Mouse (Mus musculus) kidney, adult 2 months (tissue): Measurements from ENCODE around the gene Rab11fip5. TPM values are rescaled to one million over a fixed set of nuclear protein-coding genes. Genes with fewer than 3 reads are reported as not detected.

Experiments used
- DNase-seq: peaks from one replicate; pipeline ENCODE4 v3.0.0; 2021
- H3K27ac ChIP-seq: fragments of 200-500 bp; 2 replicates; pipeline ENCODE4 v1.5.1; 2012; ENCODE audit warnings: low read depth, low read length, control low read depth, inconsistent platforms; ENCODE audit not compliant: insufficient read depth
- H3K27me3 ChIP-seq: fragments of 200-500 bp; replicated peaks from 2 replicates; pipeline ENCODE4 v1.6.1; 2012; ENCODE audit warnings: mild to moderate bottlenecking, moderate library complexity, low read length, inconsistent platforms; ENCODE audit not compliant: control insufficient read depth, insufficient read depth
- H3K36me3 ChIP-seq: fragments of 200-500 bp; 2 replicates; pipeline ENCODE4 v1.6.1; 2012; ENCODE audit warnings: mild to moderate bottlenecking, moderate library complexity, low read length, inconsistent platforms; ENCODE audit not compliant: control insufficient read depth, insufficient read depth
- H3K4me1 ChIP-seq: fragments of 200-500 bp; 2 replicates; pipeline ENCODE4 v1.6.1; 2011; ENCODE audit warnings: low read length; ENCODE audit not compliant: control insufficient read depth, insufficient read depth
- H3K4me3 ChIP-seq: fragments of 200-500 bp; 2 replicates; pipeline ENCODE4 v1.5.1; 2011; ENCODE audit warnings: mild to moderate bottlenecking, low read depth, low read length, control low read depth; ENCODE audit not compliant: insufficient read depth
- CTCF ChIP-seq: fragments of 200-500 bp; conservative IDR thresholded peaks from 2 replicates; pipeline ENCODE4 v1.5.1; 2011; ENCODE audit warnings: low read depth, mild to moderate bottlenecking, control low read depth, low read length, moderate library complexity, mixed read lengths; ENCODE audit not compliant: insufficient read depth, insufficient read length
- POLR2A ChIP-seq: fragments of 200-500 bp; IDR thresholded peaks from one replicate; pipeline ENCODE4 v1.6.1; 2011; ENCODE audit warnings: low read depth, low read length, control low read depth
- WGBS: fragments of 180-500 bp; shearing (Covaris S2); methylation state at CpG from one replicate; pipeline ENCODE4 v1.1.7; 2018; 5-methylcytosine and 5-hydroxymethylcytosine counted together
- polyA plus RNA-seq: library from polyadenylated mRNA; depleted of rRNA; stranded (reverse); fragments of >200 nt; gene quantifications from 2 replicates; pipeline ENCODE4 v1.2.3, GENCODE M21; 2012

The Rab11fip5 gene
- polyA plus RNA-seq, 1 experiment: 56.8 TPM

DNA sequence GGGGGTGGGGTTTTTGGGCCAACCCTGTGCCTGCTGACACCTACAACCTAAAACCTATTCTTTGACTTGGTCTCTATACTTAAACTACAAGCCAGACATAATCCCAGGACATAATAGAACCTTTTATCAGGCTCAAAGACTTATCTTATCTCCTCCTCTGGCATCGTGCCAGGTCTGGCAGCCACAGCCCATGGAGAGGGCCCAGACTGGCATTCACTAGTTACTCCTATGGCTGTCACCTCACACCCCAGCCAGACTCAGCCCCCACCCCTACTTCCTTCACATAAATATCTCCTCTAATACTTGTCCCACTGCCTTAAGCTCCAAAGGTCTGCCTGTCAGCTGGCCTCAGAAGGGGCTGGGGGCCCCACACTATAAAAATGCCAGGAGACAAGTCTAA is 8.0 kb downstream of the Rab11fip5 start:
- no peaks in the 10 kb centered on the region for H3K27me3 ChIP-seq
- no peaks in the 10 kb centered on the region; the same call in 1 of the 2 replicates for H3K36me3 ChIP-seq
- DNase-seq: no peak
- TF ChIP-seq CTCF: no peak
- TF ChIP-seq POLR2A: no peak
- peak overlapping the region; percentile 79 for H3K27ac ChIP-seq
- H3K4me1 ChIP-seq: peaks cover 77% of the 10 kb centered on the region
- H3K4me3 ChIP-seq: no peak overlapping the region
- 48% methylated on average over 1 of the region's 1 CpGs for WGBS

DNA sequence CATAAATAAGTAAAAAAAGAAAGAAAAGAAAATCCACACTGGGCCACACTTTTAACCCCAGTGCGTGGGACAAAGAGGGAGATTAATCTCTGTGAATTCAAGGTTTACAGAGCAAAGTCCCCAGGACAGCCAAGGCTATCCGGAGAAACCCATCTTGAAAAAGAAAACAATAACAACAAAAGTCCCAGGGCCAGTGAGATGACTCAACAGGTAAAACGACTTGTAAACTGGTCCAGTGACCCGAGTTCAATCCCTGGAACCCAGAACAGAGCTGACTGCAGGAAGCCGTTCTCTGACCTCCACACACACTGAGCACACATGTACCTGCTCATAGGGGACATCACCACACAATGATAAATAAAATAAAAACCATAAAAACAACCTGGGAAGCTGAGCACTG is 10.0 kb downstream of the Rab11fip5 start:
- WGBS: 29% methylated on average over 5 of the region's 5 CpGs
- Histone ChIP-seq H3K27ac (peak overlapping the region; percentile 76), H3K4me3 (no peak overlapping the region), H3K36me3 (no peaks in the 10 kb centered on the region; the same call in 1 of the 2 replicates), H3K4me1 (peaks cover 76% of the 10 kb centered on the region), H3K27me3 (no peaks in the 10 kb centered on the region)
- DNase-seq: peak; percentile 70
- TF ChIP-seq POLR2A (no peak), CTCF (no peak)

DNA sequence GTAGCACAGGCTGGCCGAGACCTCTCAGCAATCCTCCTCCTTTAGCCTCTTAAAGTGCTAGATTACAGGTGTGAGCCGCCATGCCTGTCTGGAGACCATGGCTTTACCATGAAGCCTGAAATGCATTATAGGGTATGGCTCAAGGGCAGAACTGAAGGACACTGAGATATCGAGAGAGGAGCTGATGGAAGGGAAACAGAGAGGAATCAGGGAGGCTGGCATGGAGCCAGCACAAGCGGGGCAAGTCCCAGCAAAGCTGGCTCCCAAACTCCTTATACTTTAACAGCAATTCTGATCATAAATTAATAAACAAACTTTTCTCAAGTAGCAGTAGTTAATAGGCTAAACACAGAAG is 10.6 kb downstream of the Rab11fip5 start:
- no peak for TF ChIP-seq POLR2A
- no peak for TF ChIP-seq CTCF
- no peaks in the 10 kb centered on the region; the same call in 1 of the 2 replicates for H3K36me3 ChIP-seq
- 56% methylated on average over 4 of the region's 4 CpGs for WGBS
- peaks cover 72% of the 10 kb centered on the region for H3K4me1 ChIP-seq
- no peaks in the 10 kb centered on the region for H3K27me3 ChIP-seq
- H3K27ac ChIP-seq: peak overlapping the region; percentile 61
- no peak overlapping the region for H3K4me3 ChIP-seq
- no peak for DNase-seq

DNA sequence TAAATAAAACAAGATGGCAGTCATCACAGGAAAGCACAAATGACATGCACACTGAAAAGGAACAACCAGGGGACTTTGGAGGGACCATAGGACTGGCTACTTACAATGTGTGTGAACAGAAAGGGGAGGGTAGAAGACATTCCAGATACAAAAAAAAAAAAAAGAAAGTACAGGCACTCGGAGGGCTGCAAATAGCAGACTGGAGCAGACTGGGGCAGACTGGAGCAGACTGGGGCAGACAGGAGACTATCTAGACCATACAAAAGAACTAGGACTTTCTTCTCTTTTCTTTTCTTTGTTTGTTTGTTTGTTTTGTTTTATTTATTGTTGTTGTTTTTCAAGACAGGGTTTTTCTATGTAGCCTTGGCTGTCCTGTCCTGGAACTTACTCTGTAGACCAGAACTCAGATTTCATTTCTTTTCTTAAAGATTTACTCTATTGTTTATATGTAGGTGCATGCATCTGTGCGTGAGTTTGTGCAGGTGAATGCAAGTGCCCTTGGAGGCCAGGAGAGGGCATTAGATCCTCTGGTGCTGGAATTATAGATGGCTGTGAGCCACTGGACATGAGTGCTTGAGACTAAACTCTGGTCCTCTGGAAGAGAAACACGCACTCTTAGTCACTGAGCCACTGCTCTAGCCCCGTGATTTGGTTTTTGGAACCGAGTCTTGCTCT is 11.1 kb downstream of the Rab11fip5 start:
- peak overlapping the region; percentile 61 for H3K27ac ChIP-seq
- 82% methylated on average over 5 of the region's 5 CpGs for WGBS
- peaks cover 67% of the 10 kb centered on the region for H3K4me1 ChIP-seq
- H3K27me3 ChIP-seq: no peaks in the 10 kb centered on the region
- TF ChIP-seq CTCF: 0 out of 2 replicates have a peak, but pooled peaks have one; percentile 15
- no peak for TF ChIP-seq POLR2A
- H3K36me3 ChIP-seq: no peaks in the 10 kb centered on the region; the same call in 1 of the 2 replicates
- no peak for DNase-seq
- H3K4me3 ChIP-seq: no peak overlapping the region

DNA sequence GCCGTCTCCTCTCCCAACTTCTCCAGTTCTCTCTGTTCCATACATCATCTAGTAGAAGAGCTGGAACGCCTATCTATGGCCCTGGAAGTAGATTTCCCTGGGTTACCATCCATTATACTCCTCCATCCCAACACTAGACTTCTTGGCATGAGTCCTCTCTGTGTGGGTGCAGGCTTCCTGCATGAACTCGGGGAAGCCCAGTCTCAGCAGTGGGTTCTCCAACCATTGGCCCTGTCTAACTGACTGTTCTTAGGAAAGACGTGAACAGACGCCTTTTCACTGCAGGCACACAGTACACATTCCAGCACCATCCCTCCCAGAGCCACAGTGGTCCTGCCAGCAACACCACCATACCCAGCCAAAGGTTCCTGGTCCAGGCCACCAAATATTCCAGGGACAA is 11.8 kb downstream of the Rab11fip5 start:
- Histone ChIP-seq H3K27ac (no peak overlapping the region), H3K4me1 (peaks cover 63% of the 10 kb centered on the region), H3K27me3 (no peaks in the 10 kb centered on the region), H3K36me3 (no peaks in the 10 kb centered on the region; the same call in 1 of the 2 replicates), H3K4me3 (no peak overlapping the region)
- TF ChIP-seq CTCF: no peak
- no peak for TF ChIP-seq POLR2A
- no peak for DNase-seq
- 58% methylated on average over 5 of the region's 5 CpGs for WGBS

DNA sequence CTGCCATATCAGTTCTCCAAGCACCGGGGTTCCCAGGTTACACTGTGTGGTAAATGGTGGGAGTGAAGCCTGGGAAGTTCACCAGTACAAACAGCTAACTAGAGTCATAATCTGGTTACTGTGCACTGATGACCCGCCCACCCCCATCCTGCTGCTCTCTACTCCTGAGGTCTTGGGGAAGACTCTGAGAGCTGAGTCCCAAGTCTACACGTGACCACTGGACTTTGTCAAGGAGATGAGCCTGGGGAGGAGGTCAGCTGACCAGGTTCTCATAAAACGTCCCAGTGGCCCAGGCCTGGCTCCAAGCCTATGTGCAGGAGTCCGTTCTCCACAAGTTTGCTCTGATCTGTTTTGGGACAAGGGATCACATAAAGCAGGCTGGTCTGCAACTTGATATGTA is 14.1 kb downstream of the Rab11fip5 start:
- peak; percentile 96 for DNase-seq
- H3K4me1 ChIP-seq: peaks cover 53% of the 10 kb centered on the region
- no peaks in the 10 kb centered on the region for H3K27me3 ChIP-seq
- H3K36me3 ChIP-seq: no peaks in the 10 kb centered on the region; the same call in 1 of the 2 replicates
- H3K4me3 ChIP-seq: no peak overlapping the region
- peak overlapping the region; percentile 91 for H3K27ac ChIP-seq
- 53% methylated on average over 5 of the region's 5 CpGs for WGBS
- TF ChIP-seq POLR2A: no peak
- no peak for TF ChIP-seq CTCF

DNA sequence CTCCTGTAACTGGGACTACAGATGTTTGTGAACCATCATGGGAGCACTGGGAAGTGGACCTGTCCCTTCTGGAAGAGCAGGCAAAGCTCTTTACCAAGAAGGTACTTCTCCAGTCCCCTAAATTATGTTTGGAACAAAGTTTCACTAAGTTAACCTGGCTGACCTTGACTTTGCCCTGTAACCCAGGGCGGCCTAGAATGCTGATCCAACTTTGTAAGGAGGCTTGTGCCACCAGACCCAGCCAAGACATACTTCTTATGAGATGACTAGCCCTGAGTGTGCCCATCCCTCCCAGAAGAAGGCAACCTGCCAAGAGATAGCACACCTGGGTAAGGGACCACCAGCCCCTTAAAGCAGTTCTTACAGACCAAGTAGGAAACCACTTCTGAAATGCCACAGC is 15.6 kb downstream of the Rab11fip5 start:
- WGBS: 50% methylated on average over 1 of the region's 1 CpGs

More for the DNA sequence above, 15.6 kb downstream of the Rab11fip5 start:
- peak; percentile 82 for DNase-seq
- Histone ChIP-seq H3K4me1 (peaks cover 43% of the 10 kb centered on the region; the same call in 1 of the 2 replicates), H3K27me3 (no peaks in the 10 kb centered on the region), H3K36me3 (no peaks in the 10 kb centered on the region), H3K4me3 (no peak overlapping the region), H3K27ac (peak overlapping the region; percentile 20; the same call in 1 of the 2 replicates)
- TF ChIP-seq POLR2A (no peak), CTCF (no peak)
